Mouse (Mus musculus): ENCODE data around the gene Pum1. TPM values are rescaled to one million over a fixed set of nuclear protein-coding genes. Genes with fewer than 3 reads are reported as not detected.

Gene Pum1
- polyA plus RNA-seq, 1 experiment from 2014 or later: 59.3 TPM

- no peaks in the 10 kb centered on the region for H3K27me3 ChIP-seq (ENCODE audit: control insufficient read depth, insufficient read depth, low read length)
- 94% methylated on average over 3 of the region's 3 CpGs for WGBS
- no peak overlapping the region for H3K4me2 ChIP-seq (ENCODE audit: low read length)
- ATAC-seq (ENCODE audit: insufficient number of reproducible peaks, insufficient read depth, low FRiP score, low read depth): no peak
- H3K36me3 ChIP-seq (ENCODE audit: control insufficient read depth, insufficient read depth, low read length): peaks cover 15% of the 10 kb centered on the region
- H3K27ac ChIP-seq (replicated peaks in 1 of 2; ENCODE audit: control insufficient read depth in 1 of 2, insufficient read depth in 1 of 2, low read depth in 2 of 2, low read length in 2 of 2): no peak overlapping the region
- H3K4me3 ChIP-seq (ENCODE audit: control insufficient read depth in 1 of 2, insufficient read depth in 1 of 2, low read depth in 1 of 2, low read length in 2 of 2): no peak overlapping the region
- peaks cover 0 to 22% of the 10 kb centered on the region in 2 experiments; a peak in 2 of 4 replicates for H3K4me1 ChIP-seq (ENCODE audit: control insufficient read depth in 2 of 2, insufficient read depth in 2 of 2, low read length in 2 of 2)
- H3K9me3 ChIP-seq (ENCODE audit: control insufficient read depth, low read length): no peaks in the 10 kb centered on the region
- H3K9ac ChIP-seq (ENCODE audit: low read length): no peak overlapping the region
These were observed 31.9 kb downstream of the Pum1 start for GRCm38 (mm10) chr4:130694982-130695381.

- Histone ChIP-seq H3K4me3 (ENCODE audit: control insufficient read depth in 1 of 2, insufficient read depth in 1 of 2, low read depth in 1 of 2, low read length in 2 of 2) (no peak overlapping the region), H3K9me3 (ENCODE audit: control insufficient read depth, low read length) (no peaks in the 10 kb centered on the region), H3K4me2 (ENCODE audit: low read length) (no peak overlapping the region), H3K36me3 (ENCODE audit: control insufficient read depth, insufficient read depth, low read length) (peaks cover 38% of the 10 kb centered on the region), H3K9ac (ENCODE audit: low read length) (no peak overlapping the region), H3K4me1 (ENCODE audit: control insufficient read depth in 2 of 2, insufficient read depth in 2 of 2, low read length in 2 of 2) (peaks cover 2 to 19% of the 10 kb centered on the region in 2 experiments; a peak in 3 of 4 replicates), H3K27me3 (ENCODE audit: control insufficient read depth, insufficient read depth, low read length) (no peaks in the 10 kb centered on the region), H3K27ac (replicated peaks in 1 of 2; ENCODE audit: control insufficient read depth in 1 of 2, insufficient read depth in 1 of 2, low read depth in 2 of 2, low read length in 2 of 2) (no peak overlapping the region)
- ATAC-seq (ENCODE audit: insufficient number of reproducible peaks, insufficient read depth, low FRiP score, low read depth): no peak
- WGBS: 81% methylated on average over 2 of the region's 2 CpGs
These were observed 37.9 kb downstream of the Pum1 start for GRCm38 (mm10) chr4:130701061-130701460.

DNA sequence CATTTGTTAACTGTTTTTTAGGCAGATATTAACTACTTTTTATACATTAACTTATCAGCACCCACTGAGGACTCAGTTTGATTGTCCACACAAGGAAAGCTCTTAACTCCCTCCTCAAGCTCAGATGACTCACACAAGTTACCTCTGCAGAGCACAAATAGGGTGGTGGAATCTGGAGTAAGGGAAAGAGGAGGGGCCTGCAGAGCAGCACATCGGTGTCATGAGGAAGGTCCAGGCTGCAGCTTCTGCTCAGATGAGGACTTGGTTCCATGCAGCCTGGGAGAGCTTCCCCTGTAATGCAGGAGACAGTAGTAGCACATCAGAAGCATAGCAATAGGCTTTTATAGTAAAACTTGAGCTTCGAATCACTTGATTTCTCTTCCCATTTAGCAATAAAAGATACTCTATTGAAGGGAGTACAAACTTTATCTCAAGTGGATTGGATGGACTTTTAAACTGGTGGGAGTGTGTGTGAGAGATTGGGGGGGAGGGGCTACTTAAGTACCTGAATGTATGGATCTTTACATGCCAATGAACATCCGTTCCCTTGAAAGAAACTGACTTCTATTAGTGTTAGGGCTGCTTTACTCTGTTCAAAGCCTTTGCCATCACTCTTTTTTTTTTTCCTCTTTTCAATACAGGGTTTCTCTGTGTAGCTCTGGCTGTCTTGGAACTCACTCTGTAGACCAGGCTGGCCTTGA, 39.9 kb downstream of the Pum1 start:
- no peak overlapping the region for H3K4me2 ChIP-seq (ENCODE audit: low read length)
- no peaks in the 10 kb centered on the region for H3K9me3 ChIP-seq (ENCODE audit: control insufficient read depth, low read length)
- ATAC-seq (ENCODE audit: insufficient number of reproducible peaks, insufficient read depth, low FRiP score, low read depth): no peak
- no peak overlapping the region for H3K9ac ChIP-seq (ENCODE audit: low read length)
- no peak overlapping the region for H3K27ac ChIP-seq (replicated peaks in 1 of 2; ENCODE audit: control insufficient read depth in 1 of 2, insufficient read depth in 1 of 2, low read depth in 2 of 2, low read length in 2 of 2)
- WGBS: 67% methylated on average over 3 of the region's 3 CpGs
- H3K4me3 ChIP-seq (ENCODE audit: control insufficient read depth in 1 of 2, insufficient read depth in 1 of 2, low read depth in 1 of 2, low read length in 2 of 2): no peak overlapping the region
- H3K27me3 ChIP-seq (ENCODE audit: control insufficient read depth, insufficient read depth, low read length): no peaks in the 10 kb centered on the region
- H3K36me3 ChIP-seq (ENCODE audit: control insufficient read depth, insufficient read depth, low read length): peaks cover 42% of the 10 kb centered on the region
- peaks cover 2 to 25% of the 10 kb centered on the region in 2 experiments; a peak in 3 of 4 replicates for H3K4me1 ChIP-seq (ENCODE audit: control insufficient read depth in 2 of 2, insufficient read depth in 2 of 2, low read length in 2 of 2)

DNA sequence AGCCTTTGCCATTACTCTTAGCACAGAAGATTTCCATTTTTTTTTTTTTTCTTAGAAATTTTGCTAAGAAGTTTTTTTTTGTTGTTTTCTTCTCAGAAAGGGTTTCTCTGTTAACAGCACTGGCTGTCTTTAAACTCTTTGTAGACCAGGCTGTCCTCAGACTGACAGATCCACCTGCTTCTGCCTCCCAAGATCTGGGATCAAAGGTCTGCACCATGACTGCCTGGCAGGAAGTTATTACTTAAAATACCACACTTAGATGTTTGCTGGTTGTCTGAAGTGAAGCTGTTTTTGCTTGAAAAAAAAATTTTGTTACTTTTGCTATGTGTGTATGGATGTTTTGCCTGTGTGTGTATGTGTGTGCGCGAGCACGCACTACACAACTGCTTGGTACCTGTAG, 40.5 kb downstream of the Pum1 start:
- H3K27ac ChIP-seq (replicated peaks in 1 of 2; ENCODE audit: control insufficient read depth in 1 of 2, insufficient read depth in 1 of 2, low read depth in 2 of 2, low read length in 2 of 2): no peak overlapping the region
- no peak for ATAC-seq (ENCODE audit: insufficient number of reproducible peaks, insufficient read depth, low FRiP score, low read depth)
- H3K27me3 ChIP-seq (ENCODE audit: control insufficient read depth, insufficient read depth, low read length): no peaks in the 10 kb centered on the region
- 99% methylated on average over 3 of the region's 3 CpGs for WGBS
- no peak overlapping the region for H3K4me3 ChIP-seq (ENCODE audit: control insufficient read depth in 1 of 2, insufficient read depth in 1 of 2, low read depth in 1 of 2, low read length in 2 of 2)
- no peaks in the 10 kb centered on the region for H3K9me3 ChIP-seq (ENCODE audit: control insufficient read depth, low read length)
- H3K4me2 ChIP-seq (ENCODE audit: low read length): no peak overlapping the region
- H3K9ac ChIP-seq (ENCODE audit: low read length): no peak overlapping the region
- peaks cover 42% of the 10 kb centered on the region for H3K36me3 ChIP-seq (ENCODE audit: control insufficient read depth, insufficient read depth, low read length)
- peaks cover 2 to 30% of the 10 kb centered on the region in 2 experiments; a peak in 3 of 4 replicates for H3K4me1 ChIP-seq (ENCODE audit: control insufficient read depth in 2 of 2, insufficient read depth in 2 of 2, low read length in 2 of 2)

- no peak overlapping the region for H3K27ac ChIP-seq (replicated peaks in 1 of 2; ENCODE audit: control insufficient read depth in 1 of 2, insufficient read depth in 1 of 2, low read depth in 2 of 2, low read length in 2 of 2)
- H3K9me3 ChIP-seq (ENCODE audit: control insufficient read depth, low read length): no peaks in the 10 kb centered on the region
- no peaks in the 10 kb centered on the region for H3K27me3 ChIP-seq (ENCODE audit: control insufficient read depth, insufficient read depth, low read length)
- 90% methylated on average over 4 of the region's 4 CpGs for WGBS
- H3K36me3 ChIP-seq (ENCODE audit: control insufficient read depth, insufficient read depth, low read length): peaks cover 42% of the 10 kb centered on the region
- H3K4me2 ChIP-seq (ENCODE audit: low read length): no peak overlapping the region
- no peak overlapping the region for H3K4me3 ChIP-seq (ENCODE audit: control insufficient read depth in 1 of 2, insufficient read depth in 1 of 2, low read depth in 1 of 2, low read length in 2 of 2)
- no peak overlapping the region for H3K9ac ChIP-seq (ENCODE audit: low read length)
- no peak for ATAC-seq (ENCODE audit: insufficient number of reproducible peaks, insufficient read depth, low FRiP score, low read depth)
- H3K4me1 ChIP-seq (ENCODE audit: control insufficient read depth in 2 of 2, insufficient read depth in 2 of 2, low read length in 2 of 2): peaks cover 2 to 36% of the 10 kb centered on the region in 2 experiments; a peak in 3 of 4 replicates
These were observed 41.5 kb downstream of the Pum1 start for GRCm38 (mm10) chr4:130704615-130705014.

DNA sequence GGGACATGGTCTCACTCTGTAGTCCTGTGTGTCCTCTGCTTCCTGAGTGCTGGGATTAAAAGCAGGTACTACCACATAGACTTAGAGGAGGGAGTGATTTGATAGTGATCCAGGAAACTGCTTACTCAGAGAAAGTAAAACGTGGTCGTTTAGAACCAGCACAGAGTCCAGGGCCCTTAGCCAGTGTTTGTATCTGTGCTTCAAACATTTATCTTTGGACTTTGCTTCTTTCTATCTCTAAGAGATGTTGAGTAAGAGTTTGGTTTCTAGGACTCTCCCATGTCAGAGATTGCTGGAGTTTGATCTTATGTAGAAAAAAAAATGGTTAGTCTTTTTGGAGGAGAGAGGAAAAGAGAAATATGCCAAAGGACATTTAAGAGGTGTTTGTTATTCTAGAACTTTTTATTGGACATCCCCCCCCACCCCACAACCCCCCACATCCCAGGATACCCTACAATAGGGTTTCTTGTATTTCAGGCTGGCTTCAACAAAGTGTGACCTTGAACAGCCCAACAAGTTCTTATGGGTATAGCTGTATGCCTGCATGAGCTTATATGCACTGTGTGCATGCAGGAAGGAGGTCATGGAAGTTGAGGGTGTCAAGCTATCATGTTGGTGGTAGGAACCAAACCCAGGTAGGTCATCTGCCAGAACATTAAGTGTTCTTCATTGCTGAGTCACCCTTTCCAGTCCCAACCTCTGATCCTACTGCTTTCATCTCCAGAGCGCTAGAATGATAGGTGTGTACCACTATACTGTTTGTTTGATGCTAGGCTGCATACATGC, 43.3 kb downstream of the Pum1 start:
- peaks cover 31% of the 10 kb centered on the region for H3K36me3 ChIP-seq (ENCODE audit: control insufficient read depth, insufficient read depth, low read length)
- H3K27ac ChIP-seq (replicated peaks in 1 of 2; ENCODE audit: control insufficient read depth in 1 of 2, insufficient read depth in 1 of 2, low read depth in 2 of 2, low read length in 2 of 2): no peak overlapping the region

DNA sequence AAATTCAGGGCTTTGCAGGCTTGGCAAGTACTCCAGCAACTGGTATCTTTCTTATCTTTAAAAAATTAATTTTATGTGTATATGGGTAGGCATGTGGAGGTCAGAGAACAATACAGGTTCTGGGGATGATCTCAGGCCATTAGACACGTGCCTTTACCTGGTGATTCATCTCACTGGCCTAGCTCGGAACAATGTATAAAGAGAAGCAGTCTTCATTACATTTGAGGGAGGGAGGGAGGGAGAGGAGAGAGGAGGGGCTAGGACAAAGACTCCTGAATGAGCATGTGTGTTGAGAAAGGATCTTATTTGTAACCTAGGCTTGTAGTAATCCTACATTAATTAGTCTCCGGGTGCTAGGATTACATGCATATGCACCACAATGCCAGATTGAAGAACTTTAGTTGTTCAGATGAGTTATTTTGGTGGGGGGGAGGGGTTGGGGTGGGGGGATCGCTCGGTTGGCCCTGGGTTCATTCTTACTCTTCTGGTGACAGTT, 48.3 kb downstream of the Pum1 start:
- H3K4me1 ChIP-seq (ENCODE audit: control insufficient read depth in 2 of 2, insufficient read depth in 2 of 2, low read length in 2 of 2): peaks cover 9 to 70% of the 10 kb centered on the region in 2 experiments
- no peaks in the 10 kb centered on the region for H3K9me3 ChIP-seq (ENCODE audit: control insufficient read depth, low read length)
- H3K27ac ChIP-seq (replicated peaks in 1 of 2; ENCODE audit: control insufficient read depth in 1 of 2, insufficient read depth in 1 of 2, low read depth in 2 of 2, low read length in 2 of 2): no peak overlapping the region
- H3K36me3 ChIP-seq (ENCODE audit: control insufficient read depth, insufficient read depth, low read length): peaks cover 9% of the 10 kb centered on the region; the same call in 1 of the 2 replicates
- no peak overlapping the region for H3K4me3 ChIP-seq (ENCODE audit: control insufficient read depth in 1 of 2, insufficient read depth in 1 of 2, low read depth in 1 of 2, low read length in 2 of 2)
- no peak overlapping the region for H3K9ac ChIP-seq (ENCODE audit: low read length)
- H3K4me2 ChIP-seq (ENCODE audit: low read length): no peak overlapping the region
- H3K27me3 ChIP-seq (ENCODE audit: control insufficient read depth, insufficient read depth, low read length): no peaks in the 10 kb centered on the region
- no peak for ATAC-seq (ENCODE audit: insufficient number of reproducible peaks, insufficient read depth, low FRiP score, low read depth)
- WGBS: 66% methylated on average over 5 of the region's 5 CpGs

More for the DNA sequence above, 43.3 kb downstream of the Pum1 start:
- no peak for ATAC-seq (ENCODE audit: insufficient number of reproducible peaks, insufficient read depth, low FRiP score, low read depth)
- H3K4me3 ChIP-seq (ENCODE audit: control insufficient read depth in 1 of 2, insufficient read depth in 1 of 2, low read depth in 1 of 2, low read length in 2 of 2): no peak overlapping the region
- no peak overlapping the region for H3K4me2 ChIP-seq (ENCODE audit: low read length)
- no peak overlapping the region for H3K9ac ChIP-seq (ENCODE audit: low read length)
- no peaks in the 10 kb centered on the region for H3K27me3 ChIP-seq (ENCODE audit: control insufficient read depth, insufficient read depth, low read length)
- peaks cover 2 to 44% of the 10 kb centered on the region in 2 experiments; a peak in 3 of 4 replicates for H3K4me1 ChIP-seq (ENCODE audit: control insufficient read depth in 2 of 2, insufficient read depth in 2 of 2, low read length in 2 of 2)
- no peaks in the 10 kb centered on the region for H3K9me3 ChIP-seq (ENCODE audit: control insufficient read depth, low read length)
- 71% methylated on average over 3 of the region's 3 CpGs for WGBS
